Mouse (Mus musculus): ENCODE data around the gene Hist1h3g.
A peak's percentile ranks its signal among the peaks of the same experiment; 100 is the strongest.
"Not testable (repeated sequence)": the region's sequence is repeated elsewhere in the genome, so short reads cannot be mapped to it uniquely, and the experiment has no call there.

The Hist1h3g gene

GRCm38 (mm10) chr13:23515826-23516620, 19.2 kb upstream of the Hist1h3g start:
- no peak for DNase-seq (ENCODE audit: low read depth)

DNA sequence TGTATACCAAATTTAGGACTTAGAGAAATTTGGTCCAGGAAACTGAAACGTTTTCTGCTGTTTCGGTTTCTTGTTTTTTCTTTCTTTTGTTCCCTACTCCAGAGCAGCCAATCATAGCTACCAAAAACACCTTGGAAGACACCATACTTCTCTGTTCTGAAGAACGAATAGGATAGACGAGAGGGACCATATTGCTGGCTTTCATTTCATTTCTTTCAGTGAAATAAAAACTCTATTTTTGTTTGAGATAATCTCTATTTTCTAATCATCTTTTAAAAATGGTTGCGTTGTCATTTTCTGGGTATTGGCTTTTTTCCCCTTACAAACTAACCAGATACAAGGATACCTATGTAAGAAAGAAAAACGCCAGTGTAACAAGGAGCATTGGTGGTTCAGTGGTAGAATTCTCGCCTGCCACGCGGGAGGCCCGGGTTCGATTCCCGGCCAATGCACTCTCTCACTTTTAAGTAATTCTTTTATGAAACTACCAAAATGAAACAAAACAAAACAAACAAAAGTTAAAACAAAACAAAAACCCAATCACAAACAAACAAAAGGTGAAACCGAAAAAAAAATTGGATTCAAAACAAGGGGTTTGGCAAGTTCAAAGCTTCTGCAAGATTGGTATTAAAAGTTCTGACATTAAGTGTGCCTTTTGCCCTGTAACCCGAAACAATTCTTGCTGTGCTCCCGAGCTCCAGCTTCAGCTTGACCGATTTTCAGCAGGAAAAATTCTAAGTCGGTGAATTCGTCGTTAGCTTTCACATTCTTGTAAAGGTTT, 18.2 kb upstream of the Hist1h3g start:
- DNase-seq (ENCODE audit: low read depth), result no peak

- DNase-seq (ENCODE audit: low read depth), result peak; percentile 83
Measured at GRCm38 (mm10) chr13:23517603-23518294, 17.5 kb upstream of the Hist1h3g start.

- no peak for DNase-seq (ENCODE audit: low read depth)
Measured at GRCm38 (mm10) chr13:23518295-23518603, 17.0 kb upstream of the Hist1h3g start.

- DNase-seq (ENCODE audit: low read depth), result peak; percentile 74
Measured at GRCm38 (mm10) chr13:23518885-23519284, 16.3 kb upstream of the Hist1h3g start.

GRCm38 (mm10) chr13:23519416-23519815, 15.8 kb upstream of the Hist1h3g start:
- DNase-seq (ENCODE audit: low read depth), result no peak

- DNase-seq (ENCODE audit: low read depth), result no peak
Measured at GRCm38 (mm10) chr13:23521703-23522102, 13.5 kb upstream of the Hist1h3g start.

- no peak for DNase-seq (ENCODE audit: low read depth)
Measured at GRCm38 (mm10) chr13:23523976-23524375, 11.2 kb upstream of the Hist1h3g start.

- peak; percentile 80 for DNase-seq (ENCODE audit: low read depth)
Measured at GRCm38 (mm10) chr13:23524654-23525053, 10.6 kb upstream of the Hist1h3g start.

- DNase-seq (ENCODE audit: low read depth), result no peak
Measured at GRCm38 (mm10) chr13:23525901-23526300, 9.3 kb upstream of the Hist1h3g start.

DNA sequence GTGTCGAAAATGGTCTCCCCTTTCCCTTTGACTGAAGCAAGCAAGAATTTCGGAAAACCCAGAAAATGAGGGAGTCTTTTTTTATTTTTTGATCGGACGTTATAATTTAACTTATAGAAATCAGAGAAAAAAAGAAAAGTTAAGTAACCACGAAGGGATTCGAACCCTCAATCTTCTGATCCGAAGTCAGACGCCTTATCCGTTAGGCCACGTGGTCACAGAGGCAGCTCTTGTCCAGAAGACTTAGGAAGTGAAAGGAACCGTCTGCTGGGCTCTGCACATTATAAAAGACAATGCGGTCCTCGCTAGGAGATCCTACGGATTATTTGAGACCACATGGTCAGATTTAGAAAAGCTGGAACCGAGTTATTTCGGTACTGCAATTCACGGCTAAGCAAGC, 8.9 kb upstream of the Hist1h3g start:
- peak; percentile 87 for DNase-seq (ENCODE audit: low read depth)

DNA sequence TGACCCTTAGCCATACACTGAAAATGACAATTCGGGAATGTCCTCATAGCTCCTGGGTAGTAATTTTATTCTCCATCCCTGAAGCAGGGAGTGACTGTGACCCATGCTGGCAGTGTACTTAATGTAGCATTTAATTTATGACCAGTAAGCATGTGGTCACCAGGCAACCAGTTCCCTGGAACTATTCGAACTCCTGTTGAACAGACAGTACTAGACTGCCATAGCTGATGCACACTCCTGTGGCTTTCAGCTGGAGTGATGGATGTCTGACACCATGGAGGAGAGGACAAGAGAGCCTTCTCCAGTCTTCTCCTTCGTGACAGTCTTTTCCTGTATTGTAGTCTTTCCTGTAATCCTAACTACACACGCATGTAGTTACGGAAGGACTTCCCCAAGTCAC, 6.2 kb upstream of the Hist1h3g start:
- DNase-seq (ENCODE audit: low read depth), result no peak

GRCm38 (mm10) chr13:23529480-23530165, 5.6 kb upstream of the Hist1h3g start:
- no peak for DNase-seq (ENCODE audit: low read depth)

GRCm38 (mm10) chr13:23530181-23530900, 4.9 kb upstream of the Hist1h3g start:
- no peak for DNase-seq (ENCODE audit: low read depth)

DNA sequence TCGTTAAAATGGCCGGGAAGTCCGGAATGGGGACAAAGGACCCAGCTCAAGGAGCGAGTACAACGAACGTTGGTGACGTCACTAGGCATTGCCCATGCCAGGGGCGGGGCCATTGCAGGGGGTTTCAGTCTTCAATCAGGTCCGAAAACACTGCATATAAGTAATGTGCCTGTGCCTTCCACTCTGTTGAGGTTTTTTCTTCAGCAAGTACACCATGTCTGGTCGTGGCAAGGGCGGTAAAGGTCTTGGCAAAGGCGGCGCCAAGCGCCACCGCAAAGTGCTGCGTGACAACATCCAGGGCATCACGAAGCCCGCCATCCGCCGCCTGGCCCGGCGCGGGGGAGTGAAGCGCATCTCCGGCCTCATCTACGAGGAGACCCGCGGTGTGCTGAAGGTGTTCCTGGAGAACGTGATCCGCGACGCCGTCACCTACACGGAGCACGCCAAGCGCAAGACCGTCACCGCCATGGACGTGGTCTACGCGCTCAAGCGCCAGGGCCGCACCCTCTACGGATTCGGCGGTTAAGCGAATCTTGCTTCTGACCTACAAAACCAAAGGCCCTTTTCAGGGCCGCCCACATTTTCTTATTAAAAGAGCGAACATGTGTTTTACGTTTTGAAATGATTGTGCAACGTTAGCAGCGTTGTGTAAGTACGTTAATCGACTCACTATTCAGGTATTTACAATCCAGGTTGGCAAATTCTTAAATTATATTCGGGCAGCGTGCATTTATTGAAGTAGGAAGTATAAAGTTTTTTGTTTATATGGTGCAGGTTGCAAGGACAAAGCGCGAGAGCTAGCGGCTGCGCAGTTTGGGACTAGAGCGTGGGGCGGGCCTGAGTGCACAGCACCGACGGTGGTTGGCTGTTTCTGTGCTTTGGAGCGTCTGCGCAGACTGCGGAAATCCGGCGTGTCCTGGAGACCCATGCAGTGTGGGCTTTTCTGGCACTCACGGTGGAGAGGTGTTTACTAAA, 4.0 kb upstream of the Hist1h3g start, which contains the start of gene Hist1h4h:
Gene Hist1h4h (plus strand): TSS at position 150 of the 975 bp plus-strand sequence.
- DNase-seq (ENCODE audit: low read depth), result peak; percentile 95

DNA sequence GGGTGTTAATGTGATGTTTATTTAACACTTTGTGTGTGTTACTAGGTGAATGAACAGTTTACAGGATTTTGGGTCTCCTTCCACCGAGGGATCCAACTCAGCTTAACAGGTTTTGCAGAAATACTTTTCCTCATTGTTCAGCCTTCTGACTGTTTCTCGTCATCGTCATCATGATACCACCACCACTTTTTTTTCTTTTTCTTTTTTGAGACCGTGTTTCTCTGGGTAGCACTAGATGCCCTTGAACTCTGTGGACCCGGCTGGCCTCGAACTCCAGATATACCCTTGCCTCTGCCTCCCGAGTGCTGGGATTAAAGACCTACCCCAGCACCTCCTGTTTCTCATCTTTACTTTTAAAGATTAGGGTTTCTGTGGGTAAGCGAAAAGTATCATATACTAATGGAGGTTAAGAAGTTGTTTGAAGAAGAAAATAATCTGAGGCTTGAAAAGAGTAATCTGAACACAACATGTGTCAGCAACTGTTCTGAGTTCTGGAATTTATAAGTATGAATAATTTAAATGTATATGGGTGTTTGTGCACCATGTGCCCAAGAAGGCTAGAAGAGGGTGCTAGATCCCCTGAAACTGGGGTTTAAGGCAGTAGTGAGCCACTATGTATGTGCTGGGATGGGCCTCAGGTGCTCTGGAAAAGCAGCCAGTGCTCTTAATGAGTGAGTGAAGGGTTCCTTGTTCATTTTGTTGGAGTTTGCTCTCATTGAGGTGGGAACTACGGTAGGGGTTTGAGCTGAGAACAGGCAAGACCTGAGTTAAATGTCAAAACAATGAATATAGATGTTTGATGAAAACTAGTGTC, 2.8 kb upstream of the Hist1h3g start:
- no peak for DNase-seq (ENCODE audit: low read depth)

DNA sequence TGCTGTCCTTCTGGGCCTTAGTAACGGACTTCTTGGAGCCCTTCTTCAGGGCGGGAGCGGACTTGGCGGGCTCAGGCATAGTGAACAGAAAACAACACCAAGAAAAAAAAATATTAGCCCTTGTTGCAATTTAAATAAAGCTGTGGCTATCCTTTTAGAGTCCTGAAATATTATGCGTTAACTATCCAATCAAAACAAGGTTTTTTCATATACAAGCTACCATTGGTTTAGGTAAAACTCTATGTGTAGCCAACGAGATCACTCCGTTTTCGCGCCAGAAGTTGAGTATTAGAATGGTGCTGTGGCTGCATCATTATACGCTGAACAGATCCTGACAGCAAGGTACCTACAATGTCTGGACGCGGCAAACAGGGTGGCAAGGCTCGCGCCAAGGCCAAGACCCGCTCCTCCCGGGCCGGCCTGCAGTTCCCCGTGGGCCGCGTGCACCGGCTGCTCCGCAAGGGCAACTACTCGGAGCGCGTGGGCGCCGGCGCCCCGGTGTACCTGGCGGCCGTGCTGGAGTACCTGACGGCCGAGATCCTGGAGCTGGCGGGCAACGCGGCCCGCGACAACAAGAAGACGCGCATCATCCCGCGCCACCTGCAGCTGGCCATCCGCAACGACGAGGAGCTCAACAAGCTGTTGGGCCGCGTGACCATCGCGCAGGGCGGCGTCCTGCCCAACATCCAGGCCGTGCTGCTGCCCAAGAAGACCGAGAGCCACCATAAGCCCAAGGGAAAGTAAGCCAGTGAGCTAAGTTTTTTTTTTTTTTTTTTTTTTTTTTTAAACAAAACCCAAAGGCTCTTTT, 1.5 kb upstream of the Hist1h3g start, which contains the start of gene Hist1h2af:
Gene Hist1h2af (plus strand): TSS at position 347 of the 808 bp plus-strand sequence.
- DNase-seq (ENCODE audit: low read depth), result not testable (repeated sequence)

- no peak for DNase-seq (ENCODE audit: low read depth)
Measured at GRCm38 (mm10) chr13:23534368-23535131, 672 bp upstream of the Hist1h3g start.
